Mouse (Mus musculus) ovary, adult 18-20 months (tissue): Measurements from ENCODE around the gene Rtp1.

ENCODE experiments used
- DNase-seq: peaks from one replicate; pipeline ENCODE4 v3.0.0; 2022; ENCODE audit warnings: low spot score, mixed read lengths

The Rtp1 gene

DNA sequence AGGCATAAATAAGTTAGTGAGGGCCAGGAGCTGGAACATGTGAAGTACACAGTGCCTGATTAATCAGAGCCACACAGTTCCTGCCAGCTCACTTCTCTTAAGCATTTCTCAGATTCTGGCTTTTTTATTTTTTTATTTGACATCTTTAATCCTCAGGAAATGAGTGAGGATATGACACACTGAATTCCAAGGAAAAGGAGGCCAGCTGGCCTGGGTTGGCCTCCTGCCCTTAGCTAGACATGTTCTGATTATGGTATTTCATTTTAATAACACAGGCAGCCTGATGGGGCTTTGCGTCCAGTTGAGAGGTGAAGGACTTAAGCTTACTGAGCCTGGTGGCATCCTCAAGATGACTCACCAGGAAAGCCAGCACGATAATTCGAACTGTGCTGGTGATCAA, 27.6 kb downstream of the Rtp1 start:
- DNase-seq, result no peak

- no peak for DNase-seq
Observed at GRCm38 (mm10) chr16:23457338-23457737, 28.4 kb downstream of the Rtp1 start.

DNA sequence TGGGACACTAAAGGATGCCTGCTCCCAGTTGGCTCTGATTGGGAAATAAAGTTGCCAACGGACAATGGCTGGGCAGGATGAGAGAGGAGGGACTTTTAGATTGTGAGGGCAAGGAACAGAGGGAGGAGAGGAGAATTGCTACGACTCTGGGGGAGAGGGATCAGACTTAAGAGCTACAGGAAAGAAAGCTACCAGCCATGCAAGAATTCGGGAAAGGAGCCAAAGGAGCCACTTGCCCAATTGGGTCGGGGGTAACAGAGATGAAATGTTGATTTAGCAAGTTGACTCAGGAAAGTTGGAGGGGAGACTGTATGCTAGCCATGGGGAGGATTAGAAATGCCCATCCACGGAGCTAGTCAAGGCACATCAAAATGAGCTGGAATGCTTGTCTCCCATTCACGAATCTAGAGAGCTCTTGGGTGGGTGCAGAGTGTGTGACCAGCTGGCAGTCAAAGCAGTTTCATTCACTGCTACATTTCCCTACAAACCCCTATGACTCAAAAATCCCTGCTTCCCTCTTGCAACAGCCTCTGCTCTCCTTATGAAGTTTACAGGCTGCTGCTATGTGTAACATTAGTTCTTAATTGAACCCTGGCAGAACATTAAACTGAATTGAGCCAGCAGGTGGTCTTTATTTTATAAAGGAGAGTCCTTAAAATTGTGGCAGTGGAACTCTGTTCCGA, 30.1 kb downstream of the Rtp1 start:
- no peak for DNase-seq

- DNase-seq, result no peak
Observed at GRCm38 (mm10) chr16:23463671-23464347, 34.9 kb downstream of the Rtp1 start.

DNA sequence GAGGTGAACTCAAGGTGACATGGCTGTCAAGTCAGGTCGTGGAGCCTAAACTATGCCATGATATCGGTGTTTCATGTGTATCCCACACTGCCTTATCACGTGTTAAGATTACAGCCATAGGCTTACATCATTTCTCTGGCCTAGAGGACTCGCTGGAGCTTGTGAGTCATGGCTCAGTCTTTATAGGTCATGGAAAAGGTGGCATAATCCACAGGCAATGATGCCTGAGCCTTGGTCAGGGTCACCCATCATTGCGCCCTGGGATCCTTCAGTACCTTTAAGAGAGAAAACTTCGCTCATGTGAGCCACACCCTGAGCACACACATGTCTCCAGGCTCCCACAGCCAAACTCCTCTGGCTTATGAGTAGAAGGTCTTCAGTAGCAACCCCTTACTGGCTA, 42.6 kb downstream of the Rtp1 start:
- no peak for DNase-seq

DNA sequence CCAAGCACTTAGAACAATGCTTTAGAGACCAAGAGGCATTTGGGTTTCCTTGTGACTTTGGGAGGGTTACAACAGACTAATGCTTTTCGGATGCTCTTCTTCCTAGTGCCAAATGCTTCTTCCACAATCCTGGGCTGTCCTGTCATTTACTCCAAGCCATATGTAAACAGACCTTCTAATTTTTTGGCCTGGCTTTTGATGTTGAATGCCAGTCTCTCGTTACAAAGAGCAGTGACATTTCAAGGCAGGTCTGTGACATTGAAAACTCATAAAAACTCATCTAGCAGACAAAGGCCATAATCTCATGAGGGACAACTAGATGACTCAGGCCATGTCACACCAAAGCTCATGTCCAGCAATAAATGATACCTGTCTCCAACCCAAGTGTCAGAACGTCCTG, 43.1 kb downstream of the Rtp1 start:
- DNase-seq, result no peak

DNA sequence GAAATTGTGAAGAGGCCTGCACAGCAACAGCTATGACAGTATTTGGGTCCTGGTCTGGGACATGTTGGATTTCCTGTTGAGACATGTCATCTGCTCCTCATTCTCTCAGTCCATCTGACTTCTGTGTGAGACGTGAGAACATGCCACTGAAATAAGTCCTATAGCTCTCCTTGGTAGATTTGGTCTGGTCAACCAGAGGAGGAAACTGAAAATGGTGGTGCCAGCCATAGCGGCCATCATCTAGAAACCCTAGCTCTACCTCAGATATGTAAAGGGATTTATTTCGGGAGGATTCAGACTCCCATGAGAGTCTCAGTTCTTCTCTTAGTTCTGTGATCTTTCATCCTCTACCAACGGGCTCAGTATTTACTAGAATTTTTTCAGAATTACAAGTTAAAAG, 46.7 kb downstream of the Rtp1 start:
- DNase-seq, result no peak

DNA sequence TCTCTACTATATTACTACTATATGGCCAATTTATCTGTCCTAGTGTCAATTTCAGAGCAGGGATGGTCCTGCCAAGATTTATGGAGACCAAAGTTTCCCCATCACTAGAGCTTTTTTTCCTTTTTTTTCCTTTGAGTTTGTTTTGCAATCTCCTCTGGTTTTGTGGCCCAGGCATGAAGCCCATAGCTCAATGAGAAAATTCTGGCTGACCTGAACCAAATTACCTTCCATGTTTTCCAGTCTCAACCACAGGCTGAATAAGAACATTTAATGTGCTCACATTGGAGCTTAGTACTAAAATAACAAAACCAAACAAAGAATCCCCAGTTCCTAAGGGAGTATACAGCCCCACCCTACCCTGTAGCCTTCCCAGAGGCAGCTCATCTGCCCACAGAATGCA, 47.7 kb downstream of the Rtp1 start:
- no peak for DNase-seq

DNA sequence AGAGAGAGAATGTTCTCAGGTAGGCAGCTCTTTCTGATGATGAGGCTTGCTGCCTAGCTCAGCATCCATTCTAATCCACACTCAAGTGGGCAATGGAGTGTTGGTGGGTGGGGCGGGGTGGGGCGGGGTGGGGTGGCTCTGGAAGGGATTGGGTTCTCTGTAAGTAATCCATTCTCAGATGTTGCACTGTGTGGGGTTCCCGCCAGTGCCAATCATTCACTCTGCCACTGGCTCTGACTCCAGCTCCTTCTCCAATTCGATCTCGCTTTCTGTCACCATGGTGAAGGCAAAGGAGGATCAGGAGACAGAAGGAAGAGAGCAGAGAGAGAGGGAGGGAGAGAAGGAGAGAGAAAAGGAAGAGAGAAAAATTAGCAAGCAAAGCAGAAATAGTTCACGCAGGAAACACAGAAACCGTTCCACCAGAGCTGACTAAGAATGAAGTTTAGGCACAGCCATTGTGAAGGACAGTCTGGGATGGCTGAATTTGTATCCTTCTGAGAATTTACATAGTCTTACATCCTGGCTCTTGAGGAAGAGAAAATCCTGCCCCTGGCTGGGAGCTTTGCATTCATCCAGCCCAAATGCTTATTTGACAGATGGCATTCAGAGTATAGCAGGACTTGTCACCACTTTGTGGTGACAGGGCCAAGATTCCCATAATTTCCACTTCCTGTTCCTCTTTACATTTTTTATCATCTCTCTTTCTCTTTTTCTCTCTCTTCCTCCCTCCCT, 51.1 kb downstream of the Rtp1 start:
- no peak for DNase-seq

GRCm38 (mm10) chr16:23482218-23482617, 53.3 kb downstream of the Rtp1 start:
- no peak for DNase-seq

DNA sequence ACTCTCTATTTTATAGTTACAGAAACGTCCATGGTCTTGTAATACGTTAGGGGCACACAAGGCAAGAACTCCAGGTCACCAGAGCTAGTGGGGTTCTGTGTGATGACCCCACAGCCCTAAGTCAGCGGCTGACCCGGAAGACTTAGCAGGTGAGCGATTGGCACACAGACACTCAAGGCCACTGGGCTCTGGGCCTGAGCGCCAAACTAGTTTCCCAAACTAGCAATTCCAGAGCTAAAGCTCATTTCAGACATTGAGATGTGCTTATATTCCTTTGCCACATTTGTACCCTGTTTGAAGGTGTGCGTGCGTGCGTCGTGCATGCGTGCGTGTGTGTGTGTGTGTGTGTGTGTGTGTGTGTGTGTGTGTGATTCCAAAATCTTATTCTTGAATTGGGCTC, 53.9 kb downstream of the Rtp1 start:
- DNase-seq, result no peak

DNA sequence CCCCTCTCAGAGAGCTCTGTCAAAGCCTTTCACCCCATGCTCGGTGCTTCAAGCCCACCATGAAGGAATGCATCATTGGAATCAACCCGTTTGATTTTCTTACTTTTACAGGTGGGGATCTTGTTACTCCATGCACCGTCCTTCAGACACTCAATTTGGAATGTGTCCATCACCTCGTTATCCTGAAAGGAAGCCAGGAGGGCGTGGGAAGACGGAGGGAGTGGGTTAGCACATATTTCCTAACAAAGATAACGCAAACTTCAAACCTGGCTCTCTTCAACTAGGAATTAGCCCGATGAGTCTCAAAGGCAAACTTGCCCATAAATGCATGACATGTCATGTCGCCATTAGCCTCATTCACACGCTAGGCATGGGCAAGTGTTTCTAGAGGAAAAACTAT, 54.4 kb downstream of the Rtp1 start:
- no peak for DNase-seq
